Mouse (Mus musculus) heart, postnatal 25 days (tissue): ENCODE measurements around the gene Mtrf1. TPM values are rescaled to one million over a fixed set of nuclear protein-coding genes. Genes with fewer than 3 reads are reported as not detected.
A peak's percentile ranks its signal among the peaks of the same experiment; 100 is the strongest.
"Not testable (repeated sequence)": the region's sequence is repeated elsewhere in the genome, so short reads cannot be mapped to it uniquely, and the experiment has no call there.

Experiments used
- DNase-seq: peaks from one replicate; pipeline ENCODE4 v3.0.0; 2022; ENCODE audit warnings: low spot score
- intact Hi-C: fragments of 180-260 bp; cut with DNase I; formaldehyde crosslinking; loops from one replicate; pipeline ENCODE4 v1.15.1; 2025
- total RNA-seq, 2 experiments: library from RNA; stranded (reverse); gene quantifications; 2 replicates each; pipeline ENCODE4 v1.2.3; 2021

The Mtrf1 gene
- total RNA-seq, 2 experiments from 2014 or later: 6.4 to 7.3 TPM

- no peak for DNase-seq
- intact Hi-C loops: no loop called here
Measured at GRCm38 (mm10) chr14:79441441-79441840, 43.9 kb downstream of the Mtrf1 start.

DNA sequence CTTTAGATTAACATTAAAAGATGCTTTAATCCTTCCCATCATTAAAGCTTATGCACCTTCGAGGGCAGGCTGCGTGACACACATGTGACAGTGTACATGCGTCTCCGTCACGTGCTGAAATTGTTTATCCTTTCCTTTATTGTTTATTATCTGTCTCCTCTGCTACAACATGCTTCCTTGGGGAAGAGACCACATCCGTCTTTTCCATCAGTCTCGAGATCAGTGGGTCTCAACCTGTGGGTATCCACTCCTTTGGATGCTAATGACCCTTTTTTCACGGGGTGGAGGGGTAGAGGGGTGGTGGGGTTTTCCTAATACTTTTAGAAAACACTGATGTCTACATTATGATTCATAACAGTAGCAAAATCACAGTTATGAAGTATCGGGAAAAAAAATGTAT lies 47.0 kb downstream of the Mtrf1 start:
- DNase-seq: no peak
- intact Hi-C loops: no loop called here

GRCm38 (mm10) chr14:79445055-79445620 lies 47.6 kb downstream of the Mtrf1 start:
- intact Hi-C loops: no loop called here
- no peak for DNase-seq

DNA sequence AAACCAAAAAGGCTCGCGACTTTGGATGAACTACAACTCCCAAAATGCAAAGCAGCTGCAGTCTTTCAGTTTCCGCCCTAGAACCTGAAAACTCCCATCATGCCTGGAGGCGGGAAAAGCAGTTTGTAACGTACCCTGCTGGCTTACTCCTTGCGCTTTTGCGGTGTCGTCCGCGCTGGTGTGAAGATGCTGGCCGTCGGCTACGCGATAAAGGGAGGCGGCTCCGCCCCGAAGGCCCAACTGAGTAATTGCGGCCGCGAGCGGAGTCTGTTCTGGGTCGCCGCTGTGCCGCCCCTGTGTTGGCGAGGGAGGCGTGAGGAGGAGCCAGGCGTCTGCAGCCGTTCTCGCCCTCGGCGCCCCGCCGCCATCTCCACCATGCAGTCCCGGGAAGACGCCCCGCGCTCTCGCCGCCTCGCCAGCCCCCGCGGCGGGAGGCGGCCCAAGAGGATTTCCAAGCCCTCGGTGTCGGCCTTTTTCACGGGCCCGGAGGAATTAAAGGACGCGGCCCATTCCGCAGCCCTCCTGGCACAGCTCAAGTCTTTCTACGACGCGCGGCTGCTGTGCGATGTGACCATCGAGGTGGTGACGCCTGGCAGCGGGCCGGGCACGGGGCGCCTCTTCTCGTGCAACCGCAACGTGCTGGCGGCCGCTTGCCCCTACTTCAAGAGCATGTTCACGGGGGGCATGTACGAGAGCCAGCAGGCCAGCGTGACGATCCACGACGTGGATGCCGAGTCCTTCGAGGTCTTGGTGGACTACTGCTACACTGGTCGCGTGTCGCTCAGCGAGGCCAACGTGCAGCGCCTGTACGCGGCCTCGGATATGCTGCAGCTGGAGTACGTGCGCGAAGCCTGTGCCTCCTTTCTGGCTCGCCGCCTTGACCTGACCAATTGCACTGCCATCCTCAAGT lies 54.4 kb downstream of the Mtrf1 start, which contains the start of gene Kbtbd6:
TSS of gene Kbtbd6 (plus strand) at position 155 of the 910 bp plus-strand sequence.
- DNase-seq: peak; percentile 55
- intact Hi-C loops: loop anchor here (2.0 kb wide), 1 partner anchor 23 kb away; no protein-coding TSS in a partner anchor

GRCm38 (mm10) chr14:79452591-79452934 lies 55.0 kb downstream of the Mtrf1 start:
- intact Hi-C loops, DNase-seq: not testable (repeated sequence)

DNA sequence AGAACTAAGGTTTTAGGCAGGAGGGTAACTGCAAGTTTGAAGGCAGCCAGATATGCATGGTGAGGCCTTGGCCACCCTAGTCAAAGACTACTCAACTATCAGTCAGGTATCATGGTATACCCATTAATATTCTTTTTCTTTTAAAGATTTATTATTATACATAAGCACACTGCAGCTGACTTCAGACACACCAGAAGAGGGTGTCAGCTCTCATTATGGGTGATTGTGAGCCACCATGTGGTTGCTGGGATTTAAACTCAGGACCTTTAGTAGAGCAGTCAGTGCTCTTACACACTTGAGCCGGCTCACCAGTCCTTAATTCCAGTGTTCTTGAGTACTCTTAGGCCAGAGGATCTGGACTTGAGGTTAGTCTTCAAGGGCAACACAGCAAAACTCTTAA lies 62.8 kb downstream of the Mtrf1 start:
- no peak for DNase-seq
- intact Hi-C loops: no loop called here

GRCm38 (mm10) chr14:79460988-79461387 lies 63.4 kb downstream of the Mtrf1 start:
- DNase-seq: no peak
- intact Hi-C loops: no loop called here

- intact Hi-C loops: loop anchor here (2.0 kb wide), 1 partner anchor 69 kb away; the partner anchor contains the start of gene Mtrf1
- DNase-seq: no peak
Measured at GRCm38 (mm10) chr14:79465623-79466022, 68.1 kb downstream of the Mtrf1 start.

DNA sequence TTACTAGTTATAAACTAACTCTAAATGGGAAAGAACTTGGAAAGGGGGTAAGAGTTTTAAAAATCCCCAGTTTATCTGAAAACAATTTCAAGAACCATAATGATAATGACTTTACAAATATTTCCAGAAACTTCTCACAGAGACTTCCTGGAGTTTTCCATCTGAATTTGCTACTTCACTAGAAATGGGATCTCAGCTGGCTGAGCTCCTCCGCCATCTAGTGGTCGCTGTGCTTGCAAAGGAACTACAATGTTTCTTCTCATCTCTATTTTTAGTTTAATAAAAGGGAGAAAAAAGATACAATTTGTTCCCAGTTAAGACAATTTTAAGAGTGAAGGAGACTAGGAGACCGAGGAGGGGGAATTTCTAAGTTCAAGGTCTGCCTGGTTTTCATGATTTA lies 70.0 kb downstream of the Mtrf1 start:
- no peak for DNase-seq
- intact Hi-C loops: loop anchor here (2.0 kb wide), 1 partner anchor 71 kb away; the partner anchor contains the start of gene Mtrf1

Other genes with a start within 250 kb of the Mtrf1 start
- not detected for gene Zfp957, start 150.4 kb upstream of the Mtrf1 start, total RNA-seq
- 10 to 100 TPM; 37.9 to 54.5 TPM for gene Rgcc, start 96.1 kb upstream of the Mtrf1 start, total RNA-seq
- gene Naa16, start 7.0 kb upstream of the Mtrf1 start, total RNA-seq: 10 to 100 TPM in 1 of 2 experiments, 1 to 10 TPM in 1; 10.0 to 10.6 TPM
- gene Kbtbd7, start 28.7 kb downstream of the Mtrf1 start, total RNA-seq: 10 to 100 TPM; 10.3 to 12.0 TPM
- gene Kbtbd6, start 54.1 kb downstream of the Mtrf1 start, total RNA-seq: under 1 TPM; 0.17 to 0.29 TPM
- gene Elf1, start 83.4 kb downstream of the Mtrf1 start, total RNA-seq: 10 to 100 TPM; 15.2 to 17.0 TPM
- gene Wbp4, start 83.7 kb downstream of the Mtrf1 start, total RNA-seq: 10 to 100 TPM; 18.8 to 21.6 TPM
- 10 to 100 TPM; 65.5 to 75.5 TPM for gene Sugt1, start 189.9 kb downstream of the Mtrf1 start, total RNA-seq